Mouse (Mus musculus) erythroid progenitor cell, adult 5-6 weeks (primary cell): ENCODE data around the gene Gm6882. TPM values are rescaled to one million over a fixed set of nuclear protein-coding genes. Genes with fewer than 3 reads are reported as not detected.
"Not testable (repeated sequence)": the region's sequence is repeated elsewhere in the genome, so short reads cannot be mapped to it uniquely, and the experiment has no call there.

Source experiments
- ATAC-seq: replicated peaks from 2 replicates; pipeline ENCODE4 v1.8.0; 2016; ENCODE audit warnings: moderate number of reproducible peaks, mild to moderate bottlenecking, moderate TSS enrichment, inconsistent platforms; ENCODE audit not compliant: poor library complexity, low FRiP score, severe bottlenecking
- total RNA-seq, 2 experiments: library from RNA; stranded (forward) in 1 of 2; stranded (reverse) in 1 of 2; fragments of 150-400 nt in 1 of 2; fragments of 186-747, 209-891 nt in 1 of 2; gene quantifications; 2 replicates each; pipeline versions ENCODE4 v1.2.3 to v1.2.4; 2015 to 2017; ENCODE audit warnings: low replicate concordance in 2 of 2

Gm6882 gene
- total RNA-seq (2015; ENCODE audit: low replicate concordance) (not detected in 2 replicates), total RNA-seq (2017; ENCODE audit: low replicate concordance) (not detected in 2 replicates)

- ATAC-seq, result not testable (repeated sequence)
Measured at GRCm38 (mm10) chr7:21432645-21433044, at the start of gene Gm6882. Gene Gm6882, minus strand, starts transcription at chr7:21432745.

Other genes starting within 250 kb of the Gm6882 start
- not detected in 2 replicates for gene Gm5157, start 242.3 kb downstream of the Gm6882 start, total RNA-seq (2015; ENCODE audit: low replicate concordance)
- gene Gm5157, start 242.3 kb downstream of the Gm6882 start, total RNA-seq (2017; ENCODE audit: low replicate concordance), result not detected in 2 replicates
- not detected in 2 replicates for gene Vmn1r124, start 172.1 kb downstream of the Gm6882 start, total RNA-seq (2015; ENCODE audit: low replicate concordance)
- gene Vmn1r124, start 172.1 kb downstream of the Gm6882 start, total RNA-seq (2017; ENCODE audit: low replicate concordance), result not detected in 2 replicates
- not detected in 2 replicates for gene Vmn1r125, start 160.6 kb downstream of the Gm6882 start, total RNA-seq (2015; ENCODE audit: low replicate concordance)
- not detected in 2 replicates for gene Vmn1r125, start 160.6 kb downstream of the Gm6882 start, total RNA-seq (2017; ENCODE audit: low replicate concordance)
- not detected in 2 replicates for gene Vmn1r126, start 131.3 kb downstream of the Gm6882 start, total RNA-seq (2015; ENCODE audit: low replicate concordance)
- not detected in 2 replicates for gene Vmn1r126, start 131.3 kb downstream of the Gm6882 start, total RNA-seq (2017; ENCODE audit: low replicate concordance)
- not detected in 2 replicates for gene Vmn1r127, start 112.9 kb downstream of the Gm6882 start, total RNA-seq (2015; ENCODE audit: low replicate concordance)
- not detected in 2 replicates for gene Vmn1r127, start 112.9 kb downstream of the Gm6882 start, total RNA-seq (2017; ENCODE audit: low replicate concordance)
- not detected in 2 replicates for gene Vmn1r128, start 83.4 kb downstream of the Gm6882 start, total RNA-seq (2015; ENCODE audit: low replicate concordance)
- not detected in 2 replicates for gene Vmn1r128, start 83.4 kb downstream of the Gm6882 start, total RNA-seq (2017; ENCODE audit: low replicate concordance)
- not detected in 2 replicates for gene Vmn1r129, start 71.5 kb downstream of the Gm6882 start, total RNA-seq (2015; ENCODE audit: low replicate concordance)
- not detected in 2 replicates for gene Vmn1r129, start 71.5 kb downstream of the Gm6882 start, total RNA-seq (2017; ENCODE audit: low replicate concordance)
- not detected in 2 replicates for gene Vmn1r130, start 79.0 kb upstream of the Gm6882 start, total RNA-seq (2015; ENCODE audit: low replicate concordance)
- gene Vmn1r130, start 79.0 kb upstream of the Gm6882 start, total RNA-seq (2017; ENCODE audit: low replicate concordance), result not detected in 2 replicates
- gene Vmn1r131, start 113.3 kb upstream of the Gm6882 start, total RNA-seq (2015; ENCODE audit: low replicate concordance), result not detected in 2 replicates
- gene Vmn1r131, start 113.3 kb upstream of the Gm6882 start, total RNA-seq (2017; ENCODE audit: low replicate concordance), result not detected in 2 replicates
- gene Vmn1r132, start 181.3 kb upstream of the Gm6882 start, total RNA-seq (2015; ENCODE audit: low replicate concordance), result not detected in 2 replicates
- gene Vmn1r132, start 181.3 kb upstream of the Gm6882 start, total RNA-seq (2017; ENCODE audit: low replicate concordance), result not detected in 2 replicates